Mouse (Mus musculus) neural tube, embryonic 14.5 days (tissue): ENCODE measurements around the gene Etfrf1. TPM values are rescaled to one million over a fixed set of nuclear protein-coding genes. Genes with fewer than 3 reads are reported as not detected.

ENCODE experiments used
- ATAC-seq: fragments of 200-750 bp; cut with Nextera tagmentation; 2 replicates; pipeline ENCODE4 v1.8.0; 2017; ENCODE audit warnings: low read depth, mild to moderate bottlenecking, moderate TSS enrichment, moderate library complexity
- H3K27ac ChIP-seq: fragments of 300-500 bp; sonication (generic); 2 replicates; pipeline ENCODE4 v1.5.1; 2014; ENCODE audit warnings: low read depth, mild to moderate bottlenecking, control low read depth, low read length, moderate library complexity, mixed read lengths
- H3K27me3 ChIP-seq: fragments of 300-500 bp; sonication (generic); 2 replicates; pipeline ENCODE4 v1.6.1; 2014; ENCODE audit warnings: low read length; ENCODE audit not compliant: control insufficient read depth, insufficient read depth
- H3K36me3 ChIP-seq: fragments of 300-500 bp; sonication (generic); 2 replicates; pipeline ENCODE4 v1.6.1; 2014; ENCODE audit warnings: low read length, mixed read lengths; ENCODE audit not compliant: control insufficient read depth, insufficient read depth
- H3K4me1 ChIP-seq: fragments of 300-500 bp; sonication (generic); 2 replicates; pipeline ENCODE4 v1.6.1; 2014; ENCODE audit warnings: low read length; ENCODE audit not compliant: control insufficient read depth, insufficient read depth
- H3K4me2 ChIP-seq: fragments of 300-500 bp; sonication (generic); 2 replicates; pipeline ENCODE4 v1.6.1; 2014; ENCODE audit warnings: mild to moderate bottlenecking, low read depth, low read length, control low read depth
- H3K4me3 ChIP-seq: fragments of 300-500 bp; sonication (generic); 2 replicates; pipeline ENCODE4 v1.5.1; 2014; ENCODE audit warnings: low read depth, low read length, control low read depth, mixed read lengths
- H3K9ac ChIP-seq: fragments of 300-500 bp; sonication (generic); replicated peaks from 2 replicates; pipeline ENCODE4 v1.6.1; 2014; ENCODE audit warnings: low read depth, mild to moderate bottlenecking, control low read depth, low read length, mixed read lengths
- H3K9me3 ChIP-seq: fragments of 300-500 bp; sonication (generic); 2 replicates; pipeline ENCODE4 v1.6.1; 2016; ENCODE audit warnings: low read length; ENCODE audit not compliant: control insufficient read depth
- WGBS: fragments of 180-500 bp; shearing (Covaris S2); extraction: QIAGEN DNeasy Blood & Tissue Kit; methylation state at CpG from one replicate; pipeline ENCODE4 v1.1.7; 2014; 5-methylcytosine and 5-hydroxymethylcytosine counted together
- polyA plus RNA-seq: library from polyadenylated mRNA; unstranded; fragments of >200 nt; fragmentation: Nextera tagmentation; extraction: Ambion mirVana; gene quantifications from 2 replicates; pipeline ENCODE4 v1.2.1, GENCODE M21; 2014

Etfrf1 gene
- polyA plus RNA-seq, 1 experiment from 2014 or later = 26.3 TPM

DNA sequence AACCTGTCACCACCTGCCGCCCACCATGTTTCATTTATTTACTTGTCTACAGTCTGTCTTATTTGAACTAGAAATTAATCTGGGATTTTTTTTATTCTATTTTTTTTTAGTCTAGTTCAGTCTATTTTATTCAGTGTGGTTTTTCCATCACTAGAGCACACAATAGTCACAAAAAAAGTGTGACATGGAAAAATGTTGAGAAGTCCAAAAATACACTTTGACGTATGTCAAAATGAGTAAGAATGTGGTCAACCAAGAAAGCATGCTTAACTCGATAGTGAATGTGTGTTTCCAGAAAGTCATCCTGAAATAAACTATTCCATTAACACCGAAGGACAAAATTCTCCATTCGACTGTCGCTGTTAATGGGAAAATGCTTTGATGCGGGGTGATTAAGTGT is 51.4 kb downstream of the Etfrf1 start:
- Histone ChIP-seq H3K27ac (no peak overlapping the region), H3K27me3 (no peaks in the 10 kb centered on the region), H3K4me3 (no peak overlapping the region), H3K4me1 (no peaks in the 10 kb centered on the region), H3K4me2 (no peak overlapping the region), H3K9me3 (no peaks in the 10 kb centered on the region), H3K9ac (no peak overlapping the region), H3K36me3 (no peaks in the 10 kb centered on the region)
- no peak for ATAC-seq
- WGBS = 86% methylated on average over 7 of the region's 7 CpGs

Other genes with a start within 250 kb of the Etfrf1 start
- gene Bcat1, start 134.9 kb upstream of the Etfrf1 start, polyA plus RNA-seq = 111 and 119 TPM in 2 replicates
- gene Lrmp, start 95.5 kb upstream of the Etfrf1 start, polyA plus RNA-seq = 0.37 and 0.80 TPM in 2 replicates
- 0.93 and 1.4 TPM in 2 replicates for gene Casc1, start 129 bp upstream of the Etfrf1 start, polyA plus RNA-seq
- 96.9 and 113 TPM in 2 replicates for gene Kras, start 39.1 kb downstream of the Etfrf1 start, polyA plus RNA-seq